Mouse (Mus musculus) olfactory bulb, adult 2 months (tissue): ENCODE data around the gene Smox. TPM values are rescaled to one million over a fixed set of nuclear protein-coding genes. Genes with fewer than 3 reads are reported as not detected.
A peak's percentile ranks its signal among the peaks of the same experiment; 100 is the strongest.

Source experiments
- H3K27ac ChIP-seq: fragments of 200-500 bp; 2 replicates; pipeline ENCODE4 v1.5.1; 2012; ENCODE audit warnings: low read depth, low read length; ENCODE audit not compliant: insufficient read depth
- H3K4me1 ChIP-seq: fragments of 200-500 bp; 2 replicates; pipeline ENCODE4 v1.6.1; 2012; ENCODE audit warnings: low read length; ENCODE audit not compliant: control insufficient read depth, insufficient read depth
- H3K4me3 ChIP-seq: fragments of 200-500 bp; 2 replicates; pipeline ENCODE4 v1.5.1; 2012; ENCODE audit warnings: mild to moderate bottlenecking, low read depth, low read length, moderate library complexity; ENCODE audit not compliant: insufficient read depth
- CTCF ChIP-seq: fragments of 200-500 bp; IDR thresholded peaks from 2 replicates; pipeline ENCODE4 v1.5.1; 2012; ENCODE audit warnings: low read depth, mild to moderate bottlenecking, low read length, moderate library complexity; ENCODE audit not compliant: insufficient read depth
- POLR2A ChIP-seq: fragments of 200-500 bp; IDR thresholded peaks from 2 replicates; pipeline ENCODE4 v1.6.1; 2012; ENCODE audit warnings: mild to moderate bottlenecking, low read depth, low read length, moderate library complexity; ENCODE audit not compliant: insufficient read depth
- WGBS: fragments of 180-500 bp; shearing (Covaris S2); methylation state at CpG from one replicate; pipeline ENCODE4 v1.1.7; 2018; 5-methylcytosine and 5-hydroxymethylcytosine counted together
- polyA plus RNA-seq: library from polyadenylated mRNA; stranded (reverse); fragments of >200 nt; gene quantifications from 2 replicates; pipeline ENCODE4 v1.2.4, GENCODE M21; 2012; ENCODE audit warnings: low replicate concordance; ENCODE audit not compliant: missing spikeins, insufficient read depth, insufficient read length

The Smox gene
- polyA plus RNA-seq, 1 experiment: not detected

GRCm38 (mm10) chr2:131501886-131502285 is 10.6 kb downstream of the Smox start:
- Histone ChIP-seq H3K4me1 (peaks cover 75% of the 10 kb centered on the region), H3K27ac (peak overlapping the region; percentile 55), H3K4me3 (no peak overlapping the region)
- 30% methylated on average over 5 of the region's 5 CpGs for WGBS
- TF ChIP-seq POLR2A (no peak), CTCF (no peak)

- peaks cover 74% of the 10 kb centered on the region for H3K4me1 ChIP-seq
- H3K4me3 ChIP-seq: no peak overlapping the region
- H3K27ac ChIP-seq: peak overlapping the region; percentile 87
- TF ChIP-seq POLR2A (no peak), CTCF (no peak)
- WGBS: 55% methylated on average over 5 of the region's 5 CpGs
Observed at GRCm38 (mm10) chr2:131502561-131502960, 11.3 kb downstream of the Smox start.

- TF ChIP-seq POLR2A (no peak), CTCF (no peak)
- H3K4me1 ChIP-seq: peaks cover 75% of the 10 kb centered on the region
- no peak overlapping the region for H3K4me3 ChIP-seq
- peak overlapping the region; percentile 3; the same call in 1 of the 2 replicates for H3K27ac ChIP-seq
Observed at GRCm38 (mm10) chr2:131505431-131505830, 14.1 kb downstream of the Smox start.

- 35% methylated on average over 3 of the region's 3 CpGs for WGBS
- TF ChIP-seq POLR2A (no peak), CTCF (no peak)
- H3K27ac ChIP-seq: peak overlapping the region; percentile 3
- H3K4me3 ChIP-seq: no peak overlapping the region
- H3K4me1 ChIP-seq: peaks cover 73% of the 10 kb centered on the region
Observed at GRCm38 (mm10) chr2:131506358-131506757, 15.1 kb downstream of the Smox start.

- no peak for TF ChIP-seq CTCF
- no peak for TF ChIP-seq POLR2A
- H3K4me3 ChIP-seq: no peak overlapping the region
- WGBS: 49% methylated on average over 2 of the region's 2 CpGs
- H3K27ac ChIP-seq: 0 out of 2 replicates have a peak overlapping the region, but pooled peaks have one; percentile 4
- H3K4me1 ChIP-seq: peaks cover 65% of the 10 kb centered on the region
Observed at GRCm38 (mm10) chr2:131508501-131508900, 17.2 kb downstream of the Smox start.

GRCm38 (mm10) chr2:131509671-131510313 is 18.5 kb downstream of the Smox start:
- TF ChIP-seq CTCF (peak; percentile 36; the same call in 1 of the 2 replicates), POLR2A (no peak)
- H3K4me3 ChIP-seq: peak overlapping the region; percentile 14
- H3K27ac ChIP-seq: peak overlapping the region; percentile 35; the same call in 1 of the 2 replicates
- peaks cover 62% of the 10 kb centered on the region for H3K4me1 ChIP-seq
- 13% methylated on average over 17 of the region's 17 CpGs for WGBS

GRCm38 (mm10) chr2:131510531-131510930 is 19.2 kb downstream of the Smox start:
- Histone ChIP-seq H3K27ac (no peak overlapping the region), H3K4me1 (peaks cover 60% of the 10 kb centered on the region), H3K4me3 (no peak overlapping the region)
- 52% methylated on average over 5 of the region's 5 CpGs for WGBS
- no peak for TF ChIP-seq CTCF
- no peak for TF ChIP-seq POLR2A

- 9% methylated on average over 2 of the region's 2 CpGs for WGBS
- no peak for TF ChIP-seq POLR2A
- TF ChIP-seq CTCF: no peak
- Histone ChIP-seq H3K27ac (peak overlapping the region; percentile 42; the same call in 1 of the 2 replicates), H3K4me3 (no peak overlapping the region), H3K4me1 (peaks cover 44% of the 10 kb centered on the region)
Observed at GRCm38 (mm10) chr2:131513477-131513876, 22.2 kb downstream of the Smox start.

- Histone ChIP-seq H3K4me1 (peaks cover 40% of the 10 kb centered on the region), H3K4me3 (no peak overlapping the region), H3K27ac (peak overlapping the region; percentile 42)
- 48% methylated on average over 4 of the region's 4 CpGs for WGBS
- TF ChIP-seq POLR2A (no peak), CTCF (no peak)
Observed at GRCm38 (mm10) chr2:131514055-131514621, 22.8 kb downstream of the Smox start.
